Mouse (Mus musculus): ENCODE measurements at regions not wholly inside any gene's neighbourhood (a gene's known extent, or its start where the extent isn't known, plus 50 kb on each side); places are given as distances from the start of the nearest gene placed in this dataset.
A peak's percentile ranks its signal among the peaks of the same experiment; 100 is the strongest.

GRCm38 (mm10) chr15:97188545-97188944, 58.4 kb upstream of the Pced1b start:
- no peak for DNase-seq

- DNase-seq: no peak
These were observed 59.1 kb upstream of the Pced1b start for GRCm38 (mm10) chr15:97187831-97188230.

- no peak for DNase-seq
These were observed 60.9 kb upstream of the Pced1b start for GRCm38 (mm10) chr15:97186034-97186433.

- DNase-seq: no peak
These were observed 64.3 kb upstream of the Pced1b start for GRCm38 (mm10) chr15:97182617-97183038.

GRCm38 (mm10) chr15:97180970-97181669, 65.8 kb upstream of the Pced1b start:
- no peak for DNase-seq

GRCm38 (mm10) chr15:97178286-97178685, 68.6 kb upstream of the Pced1b start:
- no peak for DNase-seq

- no peak for DNase-seq
These were observed 69.1 kb upstream of the Pced1b start for GRCm38 (mm10) chr15:97177806-97178205.

GRCm38 (mm10) chr15:97174989-97175388, 71.9 kb upstream of the Pced1b start:
- peak; percentile 5 for DNase-seq

- no peak for DNase-seq
These were observed 73.7 kb upstream of the Pced1b start for GRCm38 (mm10) chr15:97173233-97173632.

GRCm38 (mm10) chr15:97170074-97170473, 76.8 kb upstream of the Pced1b start:
- peak; percentile 12 for DNase-seq

GRCm38 (mm10) chr15:97169381-97169780, 77.5 kb upstream of the Pced1b start:
- peak; percentile 12 for DNase-seq

GRCm38 (mm10) chr15:97167116-97167515, 79.8 kb upstream of the Pced1b start:
- no peak for DNase-seq

GRCm38 (mm10) chr15:97164616-97165015, 82.3 kb upstream of the Pced1b start:
- peak; percentile 18 for DNase-seq

- DNase-seq: no peak
These were observed 82.9 kb upstream of the Pced1b start for GRCm38 (mm10) chr15:97163971-97164370.

- no peak for DNase-seq
These were observed 83.8 kb upstream of the Pced1b start for GRCm38 (mm10) chr15:97163090-97163489.

- no peak for DNase-seq
These were observed 84.6 kb upstream of the Pced1b start for GRCm38 (mm10) chr15:97162305-97162704.

GRCm38 (mm10) chr15:97161530-97161929, 85.4 kb upstream of the Pced1b start:
- no peak for DNase-seq

GRCm38 (mm10) chr15:97152354-97152753, 94.6 kb upstream of the Pced1b start:
- DNase-seq: no peak

GRCm38 (mm10) chr15:97151793-97152192, 95.1 kb upstream of the Pced1b start:
- DNase-seq: no peak

GRCm38 (mm10) chr15:97150983-97151735, 95.4 kb upstream of the Slc38a4 start:
- no peak for DNase-seq

GRCm38 (mm10) chr15:97141958-97142357, 86.2 kb upstream of the Slc38a4 start:
- no peak for DNase-seq

GRCm38 (mm10) chr15:97138265-97138664, 82.5 kb upstream of the Slc38a4 start:
- DNase-seq: no peak

GRCm38 (mm10) chr15:97135291-97135690, 79.5 kb upstream of the Slc38a4 start:
- DNase-seq: peak; percentile 8

GRCm38 (mm10) chr15:97127771-97128170, 72.0 kb upstream of the Slc38a4 start:
- DNase-seq: no peak
